Comparison of ENCODE assay signal across 23 mouse cellular contexts in the genomic region with DNA sequence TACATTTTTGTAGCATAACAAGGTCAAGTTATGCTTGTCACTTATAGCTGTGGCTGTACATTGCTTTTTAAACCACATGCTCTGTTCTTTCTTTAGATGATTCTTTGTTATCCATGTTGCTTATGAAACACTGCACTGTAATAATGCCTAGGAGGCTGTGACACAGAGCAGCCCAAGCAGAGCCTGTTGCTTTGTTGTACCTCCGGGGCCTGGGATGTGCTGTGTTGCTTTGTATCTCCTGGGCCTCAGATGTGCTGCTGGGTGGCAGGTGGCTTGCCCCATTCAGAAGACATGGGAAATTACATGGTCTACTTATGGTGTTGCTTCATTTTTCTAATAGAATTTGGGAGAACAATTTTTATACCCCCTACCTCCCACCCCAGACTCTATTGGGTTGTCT.
A peak's percentile ranks its signal among the peaks of the same experiment; 100 is the strongest.
DNase-seq lines count a peak whose midpoint lies in the region; ATAC-seq and TF ChIP-seq lines count a peak whose summit lies in the region.
"Had no signal": no experiment of that assay in that cellular context is flagged by ENCODE, and none has a peak within 500 bp of the region (broad histone marks: within the 10 kb centered on the region; RNA-seq: fewer than 3 reads in every experiment).

No protein-coding gene starts in this region.

- no peak overlapping the region for H3K9ac ChIP-seq in forebrain, embryonic 12.5 days
- H3K9ac ChIP-seq in forebrain, embryonic 15.5 days (replicated peaks), result no peak overlapping the region
- no peak overlapping the region for H3K9ac ChIP-seq in midbrain, embryonic 12.5 days (replicated peaks)
- H3K9ac ChIP-seq: heart, embryonic 12.5 days; neural tube, embryonic 12.5 days had no signal

- peaks cover 32% of the 10 kb centered on the region for H3K4me1 ChIP-seq in forebrain, embryonic 12.5 days
- peaks cover 28% of the 10 kb centered on the region for H3K4me1 ChIP-seq in forebrain, embryonic 15.5 days
- peaks cover 36% of the 10 kb centered on the region for H3K4me1 ChIP-seq in midbrain, embryonic 12.5 days

- no peak for TF ChIP-seq CTCF in left cerebral cortex, adult 2 months (IDR thresholded peaks at IDR 0.05)

- H3K27me3 ChIP-seq in forebrain, embryonic 12.5 days, result no peaks in the 10 kb centered on the region
- no peaks in the 10 kb centered on the region for H3K27me3 ChIP-seq in forebrain, embryonic 15.5 days
- H3K27me3 ChIP-seq in midbrain, embryonic 12.5 days, result peaks cover 67% of the 10 kb centered on the region
- H3K27me3 ChIP-seq: heart, embryonic 12.5 days; neural tube, embryonic 12.5 days had no signal

- intact Hi-C loops in left cerebral cortex, postnatal 4 days (cut with DNase I), result loop anchor here (5.0 kb wide), 2 partner anchors 448 to 1028 kb away; no protein-coding TSS in a partner anchor
- intact Hi-C loops in left cerebral cortex, adult 2 months (cut with DNase I), result loop anchor here (5.0 kb wide), 2 partner anchors 208 to 448 kb away; no protein-coding TSS in a partner anchor

- peak; percentile 33; the same call in 1 of the 2 replicates for ATAC-seq in forebrain, embryonic 12.5 days (ENCODE audit: low FRiP score)
- peak; percentile 29; the same call in 1 of the 2 replicates for ATAC-seq in forebrain, embryonic 15.5 days (replicated peaks)
- ATAC-seq in midbrain, embryonic 12.5 days (ENCODE audit: low FRiP score, low read depth), result no peak
- ATAC-seq: inflammation-experienced regulatory T-cells, adult 6 months had no signal

- H3K36me3 ChIP-seq in forebrain, embryonic 12.5 days (replicated peaks), result no peaks in the 10 kb centered on the region
- H3K36me3 ChIP-seq in forebrain, embryonic 15.5 days, result no peaks in the 10 kb centered on the region
- H3K36me3 ChIP-seq in midbrain, embryonic 12.5 days, result no peaks in the 10 kb centered on the region
- H3K36me3 ChIP-seq: embryonic facial prominence, embryonic 10.5 days; heart, embryonic 12.5 days; neural tube, embryonic 12.5 days had no signal

- 21% methylated on average over 1 of the region's 1 CpGs for WGBS in forebrain, embryonic 12.5 days
- 17% methylated on average over 1 of the region's 1 CpGs for WGBS in forebrain, embryonic 15.5 days
- WGBS in midbrain, embryonic 12.5 days, result 18% methylated on average over 1 of the region's 1 CpGs

- no peak overlapping the region for H3K4me2 ChIP-seq in forebrain, embryonic 12.5 days
- H3K4me2 ChIP-seq in forebrain, embryonic 15.5 days (replicated peaks), result no peak overlapping the region
- H3K4me2 ChIP-seq in midbrain, embryonic 12.5 days (replicated peaks), result no peak overlapping the region
- H3K4me2 ChIP-seq: heart, embryonic 12.5 days; liver, embryonic 11.5 days had no signal

- no peak overlapping the region for H3K4me3 ChIP-seq in left cerebral cortex, adult 2 months
- H3K4me3 ChIP-seq in forebrain, embryonic 12.5 days (replicated peaks), result no peak overlapping the region
- H3K4me3 ChIP-seq in forebrain, embryonic 15.5 days, result no peak overlapping the region
- H3K4me3 ChIP-seq in midbrain, embryonic 12.5 days, result no peak overlapping the region
- H3K4me3 ChIP-seq: embryonic facial prominence, embryonic 10.5 days; heart, embryonic 12.5 days; neural tube, embryonic 12.5 days had no signal

- H3K9me3 ChIP-seq in forebrain, embryonic 12.5 days, result no peaks in the 10 kb centered on the region
- H3K9me3 ChIP-seq in forebrain, embryonic 15.5 days, result no peaks in the 10 kb centered on the region
- H3K9me3 ChIP-seq in midbrain, embryonic 12.5 days, result no peaks in the 10 kb centered on the region
- H3K9me3 ChIP-seq: embryonic facial prominence, embryonic 10.5 days; heart, embryonic 12.5 days; neural tube, embryonic 12.5 days had no signal

- H3K27ac ChIP-seq in left cerebral cortex, adult 2 months, result no peak overlapping the region
- H3K27ac ChIP-seq in forebrain, embryonic 12.5 days, result peak overlapping the region; percentile 86
- H3K27ac ChIP-seq in forebrain, embryonic 15.5 days (replicated peaks), result peak overlapping the region; percentile 88
- H3K27ac ChIP-seq in midbrain, embryonic 12.5 days (replicated peaks), result peak overlapping the region; percentile 84
- H3K27ac ChIP-seq: embryonic facial prominence, embryonic 10.5 days had no signal

- peak; percentile 16 for DNase-seq in left cerebral cortex, postnatal 4 days
- no peak for DNase-seq in left cerebral cortex, adult 2 months (ENCODE audit: extremely low spot score in 1 of 2, low spot score in 2 of 2)
- no peak for DNase-seq in lung, postnatal 25 days (ENCODE audit: low spot score)
- DNase-seq in adipocyte (ENCODE audit: low spot score), result no peak
- DNase-seq in cerebellum, adult 11 months, result no peak
- DNase-seq: adrenal gland, adult 8-10 months; cerebellum, postnatal 14 days; heart, postnatal 14 days; kidney, adult 2 months; kidney, postnatal 25 days; layer of hippocampus, adult 9-11 months; lung, adult 18-20 months; lung, postnatal 4 days; right cerebral cortex, postnatal 25 days; thymus, postnatal 4 days had no signal
